Mouse (Mus musculus) c-Kit-positive CD71-negative TER-119-negative erythroid progenitor cells, embryonic 14.5 days (primary cell): ENCODE data around the gene Padi6.

Source experiments
- DNase-seq: peaks from one replicate; pipeline ENCODE4 v3.0.0-alpha.2; 2013; ENCODE audit warnings: low read depth

Gene Padi6

DNA sequence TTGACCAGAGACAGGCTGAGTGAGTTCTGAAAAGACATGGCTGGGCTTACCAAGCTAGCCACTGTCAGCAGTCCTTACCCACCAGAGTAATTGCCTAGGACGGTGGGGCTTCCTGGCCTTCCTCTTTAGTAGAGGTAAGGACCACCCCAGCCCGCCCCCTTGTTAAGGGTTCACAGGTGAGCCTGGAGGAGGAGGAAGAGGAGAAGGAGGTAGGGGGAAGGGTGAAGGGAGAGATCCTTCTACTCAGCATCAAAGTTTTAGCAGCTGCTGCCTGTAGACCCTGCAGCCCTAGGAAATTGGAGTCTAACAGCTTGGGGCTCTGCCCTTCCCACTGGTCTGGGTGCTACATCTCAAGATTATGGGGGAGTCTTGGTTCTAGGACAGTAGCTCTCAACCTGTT is at the start of gene Padi6:
TSS of gene Padi6 (minus strand) at position 101 of the 400 bp plus-strand sequence.
- no peak for DNase-seq

DNA sequence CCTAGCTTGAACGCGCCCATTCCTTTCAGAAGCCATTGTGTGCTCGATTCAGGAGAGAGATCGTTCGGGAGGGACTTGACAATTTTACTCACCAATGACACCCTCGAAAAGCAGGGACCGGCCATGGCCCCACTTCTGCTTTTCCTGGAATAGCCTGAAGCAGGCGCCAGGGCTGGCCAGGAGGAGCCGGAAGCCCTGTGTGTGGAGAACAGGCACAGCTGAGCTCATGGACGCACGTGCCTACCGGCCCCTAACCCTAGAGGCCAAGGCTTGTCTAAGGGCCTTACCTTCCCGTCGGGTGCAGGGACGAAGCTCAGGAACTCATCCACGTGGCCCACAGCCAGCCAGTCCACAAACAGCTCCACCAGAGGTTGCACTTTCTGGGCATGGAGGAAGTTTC is 48.6 kb upstream of the Padi6 start:
- DNase-seq, result no peak

DNA sequence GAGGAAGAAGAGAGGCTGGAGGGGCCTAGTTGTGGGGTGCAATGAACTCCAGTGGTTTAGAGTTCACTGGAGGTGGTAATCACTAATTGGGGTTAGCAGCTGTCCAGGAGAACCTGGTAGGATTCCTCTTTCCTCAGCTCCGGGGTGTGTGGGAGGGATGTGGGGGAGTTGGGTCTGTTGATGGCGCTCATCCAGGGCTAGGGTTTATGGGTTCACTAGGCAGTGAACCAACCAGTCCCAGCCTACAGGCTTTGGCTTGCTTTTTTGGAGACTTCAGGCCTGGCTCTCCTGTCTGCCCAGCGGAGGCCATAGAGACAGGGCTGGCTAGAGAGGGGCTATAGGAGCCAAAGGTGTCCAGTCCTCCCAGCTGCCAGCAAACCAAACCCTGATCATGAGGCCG is 47.5 kb upstream of the Padi6 start:
- DNase-seq, result no peak

DNA sequence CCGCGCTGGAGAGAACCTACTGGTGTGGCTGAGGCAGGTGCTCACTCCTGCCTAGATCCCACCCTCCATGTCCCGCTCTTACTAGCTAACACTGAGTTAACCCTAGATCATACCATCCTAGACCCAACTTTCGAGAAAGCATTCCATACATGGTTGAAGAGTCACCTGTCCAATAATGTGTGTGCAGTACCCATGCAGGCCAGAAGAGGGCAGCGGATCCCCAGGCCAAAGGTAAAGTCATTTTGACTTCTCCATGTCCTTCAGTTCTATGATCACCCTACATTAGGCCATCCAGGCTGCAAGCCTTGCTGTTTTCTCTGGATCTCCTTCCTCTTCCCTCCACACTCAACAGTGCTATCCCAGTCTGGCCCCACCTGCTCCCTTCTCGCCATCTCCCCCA is 46.5 kb upstream of the Padi6 start:
- peak; percentile 50 for DNase-seq

DNA sequence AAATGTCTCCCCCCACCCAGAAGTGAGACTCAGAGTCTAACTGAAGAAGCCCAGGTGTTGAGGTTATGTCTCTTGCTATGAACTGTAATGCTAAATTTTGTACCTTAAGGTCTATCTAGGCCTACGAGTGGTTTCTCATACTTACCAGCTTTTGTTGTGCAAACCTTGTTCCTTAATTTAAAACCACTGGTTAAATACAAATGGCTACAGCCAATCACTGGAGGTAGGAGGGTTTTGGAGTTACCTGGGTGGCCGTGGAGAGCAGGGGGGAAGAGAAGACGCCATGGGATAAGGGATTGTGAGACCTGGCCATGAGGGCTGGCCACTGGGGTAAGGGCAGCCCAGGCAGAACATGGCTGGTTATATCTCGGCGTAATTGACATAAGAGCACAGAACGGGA is 45.8 kb upstream of the Padi6 start:
- DNase-seq, result no peak

DNA sequence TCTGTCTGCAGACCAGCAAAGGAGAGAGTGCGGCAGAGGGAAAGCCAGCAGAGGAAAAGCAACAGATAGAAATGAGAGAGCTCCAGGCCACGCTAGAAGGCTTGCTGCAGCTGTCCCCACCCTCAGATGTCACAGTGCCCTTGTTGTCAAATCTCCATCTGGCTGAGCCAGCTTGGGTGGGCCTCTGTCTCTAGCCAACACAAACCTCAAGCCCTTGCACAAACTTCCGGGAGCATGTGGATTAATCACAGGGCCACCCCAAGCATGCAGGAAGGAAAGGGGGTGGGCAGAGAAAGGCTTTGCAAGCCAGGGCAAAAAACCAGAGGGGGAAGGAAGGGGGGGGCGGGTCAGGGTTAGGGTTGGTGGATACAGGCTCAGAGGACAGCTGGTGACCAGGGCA is 45.0 kb upstream of the Padi6 start:
- peak; percentile 50 for DNase-seq

DNA sequence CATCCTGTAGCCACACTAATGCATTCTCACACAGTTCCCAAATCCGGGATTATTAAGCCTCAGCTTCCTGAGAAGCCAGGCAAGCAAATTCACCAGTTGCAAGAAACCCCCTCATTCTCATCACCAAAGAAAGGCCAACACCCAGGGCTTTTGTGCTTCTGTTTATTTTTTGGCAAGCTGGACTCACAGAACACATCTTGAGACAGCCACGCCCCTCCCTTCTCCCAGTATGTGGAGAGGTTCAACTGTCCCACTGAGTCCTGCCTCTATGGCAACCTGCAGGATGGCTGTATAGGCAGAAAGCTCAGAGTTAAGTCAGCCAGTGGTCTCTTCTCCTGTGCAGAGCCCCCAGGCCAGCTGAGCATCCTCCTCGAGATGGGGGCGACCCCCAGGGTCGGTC is 42.8 kb upstream of the Padi6 start:
- no peak for DNase-seq

DNA sequence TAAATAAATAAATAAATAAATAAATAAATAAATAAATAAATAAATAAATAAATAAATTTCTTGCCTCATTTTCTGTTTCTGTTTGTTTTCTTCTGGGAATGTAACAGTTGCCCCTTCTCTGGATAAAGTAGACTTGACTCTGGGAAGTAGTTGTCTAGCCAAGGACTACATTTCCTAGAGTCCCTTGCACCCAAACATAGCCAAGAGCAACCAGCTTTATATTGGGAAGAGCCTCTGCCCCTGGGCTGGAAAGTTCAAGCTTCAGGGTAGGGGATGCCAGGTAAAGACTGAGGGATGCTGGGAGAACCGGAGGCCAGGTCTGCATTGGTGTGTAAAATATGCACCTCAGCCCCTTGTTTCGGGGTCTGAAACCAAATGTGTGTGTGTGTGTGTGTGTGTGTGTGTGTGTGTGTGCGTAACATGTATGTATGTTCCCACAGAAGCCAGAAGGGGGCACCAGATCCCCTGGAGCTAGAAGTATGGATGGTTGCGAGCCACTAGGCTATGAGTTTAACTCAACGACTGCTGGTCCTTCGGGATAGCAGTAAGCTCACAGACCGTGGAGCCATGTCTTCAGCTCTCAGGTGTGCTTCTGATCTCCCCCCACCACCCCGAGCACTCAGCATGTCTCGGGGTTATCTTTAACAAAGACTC is 42.0 kb upstream of the Padi6 start:
- no peak for DNase-seq

DNA sequence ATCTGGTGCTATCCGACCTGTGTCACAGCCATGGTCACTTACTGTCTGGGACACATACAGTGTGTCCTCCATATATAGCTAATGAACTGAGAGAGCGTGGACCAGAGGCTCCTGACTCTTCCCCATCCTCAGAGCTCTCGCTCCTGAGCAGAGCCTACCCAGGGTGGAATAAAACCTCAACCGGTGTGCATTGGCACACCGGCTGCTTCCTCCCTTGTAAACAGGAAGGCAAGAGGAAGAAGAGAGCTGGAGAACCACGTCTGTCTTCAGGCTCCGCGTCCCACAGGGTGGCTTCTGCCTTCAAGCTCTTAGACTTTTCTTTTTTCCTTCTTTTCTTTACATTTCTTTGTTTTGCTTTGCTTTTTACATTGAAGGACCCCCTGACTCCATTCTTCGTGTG is 40.4 kb upstream of the Padi6 start:
- DNase-seq, result no peak

DNA sequence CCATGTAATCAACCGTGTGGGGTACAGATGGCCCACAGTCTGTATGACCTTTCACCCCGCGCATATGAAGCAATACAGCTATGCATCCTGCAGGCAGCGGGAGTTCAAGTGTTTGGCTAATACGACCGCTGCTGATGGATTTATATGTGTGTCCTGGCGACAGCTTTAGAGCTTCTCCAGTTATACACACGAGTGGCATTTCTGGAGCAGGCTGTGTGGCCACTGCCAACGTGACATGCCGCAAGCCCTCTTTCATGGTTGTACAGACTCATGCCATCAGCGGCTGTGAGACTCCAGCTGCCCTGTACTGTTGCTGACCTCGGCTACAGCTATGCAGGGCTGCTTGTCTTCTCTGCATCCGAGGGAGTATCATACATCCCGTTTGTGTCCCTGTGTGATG is 38.1 kb upstream of the Padi6 start:
- no peak for DNase-seq

DNA sequence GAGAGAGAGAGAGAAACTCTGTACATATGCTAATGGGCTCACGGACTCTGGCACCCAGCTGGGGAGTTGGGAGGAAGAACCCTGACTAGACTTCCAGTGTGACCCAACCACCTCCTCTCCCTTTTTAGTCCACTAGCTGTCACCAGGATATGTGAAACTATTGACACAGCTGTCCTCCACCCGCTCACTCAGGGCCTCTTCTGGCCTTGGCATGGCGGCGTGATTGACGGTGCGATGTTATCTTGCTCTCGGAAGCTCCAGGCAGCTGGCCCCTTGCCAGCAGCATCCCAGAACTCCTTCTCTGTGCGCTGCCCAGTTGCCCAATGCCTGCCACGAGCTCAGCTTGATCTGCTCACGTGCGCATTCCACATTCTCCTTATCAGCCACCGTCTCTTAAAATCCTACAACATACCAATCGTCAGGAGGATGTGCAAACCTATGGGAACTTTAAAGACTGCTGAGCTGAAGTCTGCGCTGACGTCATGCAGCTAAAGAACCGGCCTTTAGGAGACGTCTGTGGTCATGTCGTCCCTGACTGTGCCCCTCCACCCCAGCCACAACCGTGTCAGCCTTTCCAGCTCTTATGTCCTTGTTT is 37.5 kb upstream of the Padi6 start:
- no peak for DNase-seq

DNA sequence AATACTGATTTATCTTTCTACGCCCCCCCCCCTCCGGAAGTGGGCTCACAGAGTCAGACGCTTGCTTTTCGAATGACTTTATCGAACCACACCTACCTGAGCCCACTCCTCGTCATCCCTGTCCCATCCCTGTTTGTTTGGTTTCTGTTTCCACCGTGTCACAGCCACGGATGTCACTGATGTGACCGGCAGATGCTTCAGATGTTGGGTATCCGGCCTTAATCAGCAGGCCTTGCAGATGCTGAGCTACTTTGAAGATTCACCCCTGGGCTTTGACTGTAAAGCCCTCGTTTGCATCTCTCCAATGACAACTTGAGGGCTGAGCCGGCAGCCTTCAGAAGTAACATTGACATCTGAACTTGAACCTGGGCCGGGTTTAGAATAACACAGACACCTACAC is 34.2 kb upstream of the Padi6 start:
- DNase-seq, result no peak

DNA sequence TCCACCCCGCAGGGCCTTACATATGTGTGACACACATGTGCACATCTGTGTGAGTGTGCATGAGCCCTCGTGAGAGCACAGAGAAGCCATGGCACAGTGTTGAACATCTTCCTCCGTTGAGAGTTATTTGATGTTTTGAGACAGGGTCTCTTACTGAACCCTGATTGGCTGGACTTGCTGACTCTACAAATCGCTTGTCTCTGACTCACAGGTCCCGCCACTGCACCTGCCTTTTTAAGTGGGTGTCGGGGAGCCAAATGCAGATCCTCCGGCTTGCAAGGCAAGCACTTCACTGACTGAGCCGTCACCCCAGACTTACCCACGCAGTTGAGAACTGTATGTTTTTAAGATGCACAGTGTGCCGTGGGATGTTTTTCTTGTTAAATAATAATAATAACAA is 33.4 kb upstream of the Padi6 start:
- DNase-seq, result no peak

DNA sequence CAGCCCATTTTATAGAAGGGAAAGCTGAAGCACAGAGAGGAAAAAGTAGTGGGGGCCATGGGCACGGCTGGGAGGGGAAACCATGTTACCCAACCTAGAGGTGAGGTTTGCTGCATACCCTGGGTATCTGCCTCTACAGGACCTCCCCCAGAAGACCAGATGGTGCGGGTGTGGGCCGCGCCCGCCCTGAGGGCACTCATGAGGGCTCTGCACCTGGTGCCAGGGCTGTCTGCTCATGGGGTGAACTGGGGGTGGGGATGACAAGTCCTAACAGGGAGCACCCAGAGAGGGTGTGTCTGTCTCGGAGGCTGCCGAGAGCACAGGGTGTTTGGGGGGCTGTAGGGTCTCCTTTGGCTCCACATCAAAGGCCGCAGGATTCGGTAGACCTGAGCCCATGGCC is 32.5 kb upstream of the Padi6 start:
- DNase-seq, result no peak

DNA sequence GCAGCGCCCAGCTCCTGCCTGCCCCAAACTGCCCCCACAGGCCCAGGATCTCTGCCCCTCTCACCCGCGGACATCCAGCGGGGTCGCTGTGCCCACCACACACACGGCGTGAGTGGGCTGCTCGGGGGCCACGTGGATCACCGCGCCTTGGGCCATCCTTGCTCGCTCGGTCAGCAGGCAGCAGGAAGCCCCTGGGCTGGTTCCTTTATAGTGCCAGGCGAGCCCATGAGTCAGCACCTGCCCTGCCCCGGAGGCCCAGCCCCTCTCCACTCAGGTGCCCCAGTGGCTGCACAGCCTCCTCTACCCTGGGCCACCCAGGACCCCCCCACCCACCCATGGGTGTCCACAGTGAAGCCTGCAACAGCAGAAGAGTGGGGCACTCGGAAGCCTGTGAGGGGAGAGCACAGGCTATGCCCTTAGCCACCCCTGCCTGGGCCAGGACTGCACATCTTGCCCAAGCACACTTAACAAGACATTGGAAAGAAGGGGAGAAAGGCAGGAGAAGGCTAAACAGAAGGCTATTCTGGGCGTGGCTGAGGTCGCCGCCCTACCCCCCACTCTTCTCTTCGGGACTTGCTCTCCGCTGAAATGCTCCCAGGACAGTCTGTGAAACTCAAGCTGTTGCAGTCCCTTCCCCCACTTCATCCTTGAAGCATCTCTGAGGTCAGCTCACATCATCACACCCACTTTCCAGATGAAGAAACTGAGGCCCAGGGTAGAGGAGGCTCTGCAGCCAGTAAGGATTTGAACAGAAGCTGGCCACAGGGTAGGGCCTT is 31.8 kb upstream of the Padi6 start, which contains the start of gene Padi4:
TSS of gene Padi4 (minus strand) at position 212 of the 776 bp plus-strand sequence.
- DNase-seq, result no peak

DNA sequence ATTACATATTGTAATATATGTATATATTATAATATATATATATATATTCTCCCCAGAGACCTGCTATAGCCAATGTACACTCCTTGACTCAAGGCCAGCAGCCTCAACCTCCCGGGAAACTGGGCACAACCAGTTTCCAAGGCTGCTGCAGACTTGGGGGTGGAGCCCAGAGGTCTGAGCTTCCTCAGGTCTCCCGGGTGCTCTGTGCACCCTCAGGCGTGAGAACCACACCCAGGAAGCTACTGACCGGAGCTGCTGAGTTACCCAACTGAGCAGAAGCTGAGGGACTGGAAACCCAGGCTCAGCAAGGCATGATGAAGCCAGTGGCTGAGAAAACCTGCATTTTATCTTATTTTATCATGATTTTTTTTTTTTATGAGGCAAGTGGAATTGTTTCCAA is 28.6 kb upstream of the Padi6 start:
- no peak for DNase-seq

DNA sequence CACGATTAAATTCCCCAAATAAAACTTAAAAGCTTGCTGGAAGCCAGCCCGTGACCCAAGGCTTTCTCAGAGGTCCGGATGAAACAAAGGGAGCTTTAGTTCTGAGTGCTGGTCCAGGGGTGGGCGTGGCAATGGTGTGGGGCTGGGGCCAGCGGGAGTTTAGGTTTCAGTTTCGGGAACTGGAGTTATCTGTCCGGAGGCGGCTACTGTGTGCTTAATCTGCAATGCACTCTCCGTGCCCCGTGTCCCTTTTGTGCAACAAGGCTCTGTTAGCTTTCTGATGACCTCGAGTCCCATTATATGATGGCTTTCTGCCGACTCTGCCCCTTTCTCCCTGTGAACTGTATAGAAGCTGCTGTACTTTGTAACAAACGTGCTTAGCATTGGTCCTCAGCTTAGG is 28.0 kb upstream of the Padi6 start:
- DNase-seq, result no peak

DNA sequence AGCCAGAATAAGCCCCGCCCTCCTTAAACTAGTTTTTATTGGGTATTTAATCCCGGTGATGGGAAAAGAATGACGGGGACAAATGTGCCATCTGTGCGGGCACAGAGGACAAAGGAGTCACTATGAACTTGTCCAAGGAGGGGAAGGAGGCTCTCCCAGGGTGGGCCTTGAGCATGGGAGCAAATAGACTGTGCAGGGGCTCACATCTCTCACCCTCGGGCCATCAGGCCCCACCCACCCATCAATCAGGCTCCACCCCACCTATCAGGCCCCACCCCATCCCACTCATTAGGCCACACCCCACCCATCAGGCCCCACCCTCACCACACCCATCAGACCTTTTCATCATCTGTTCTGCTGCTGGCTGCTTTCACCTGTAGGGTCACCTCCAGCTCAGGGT is 26.5 kb upstream of the Padi6 start:
- DNase-seq, result no peak

DNA sequence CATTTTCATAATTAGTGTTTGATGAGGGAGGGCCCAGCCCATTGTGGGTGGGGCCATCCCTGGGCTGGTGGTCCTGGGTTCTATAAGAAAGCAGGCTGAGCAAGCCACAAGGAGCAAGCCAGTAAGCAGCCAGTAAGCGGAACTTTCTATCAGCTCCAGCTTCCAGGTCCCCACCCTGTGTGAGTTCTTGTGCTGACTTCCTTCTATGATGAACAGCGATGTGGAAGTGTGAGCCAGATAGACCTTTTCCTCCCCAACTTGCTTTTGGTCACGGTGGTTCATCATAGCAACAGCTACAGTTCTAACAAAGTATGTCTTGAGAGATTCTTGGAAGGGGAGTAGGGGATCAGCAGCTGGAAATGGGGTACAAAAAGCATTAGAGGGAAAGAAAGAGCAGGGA is 23.5 kb upstream of the Padi6 start:
- no peak for DNase-seq

DNA sequence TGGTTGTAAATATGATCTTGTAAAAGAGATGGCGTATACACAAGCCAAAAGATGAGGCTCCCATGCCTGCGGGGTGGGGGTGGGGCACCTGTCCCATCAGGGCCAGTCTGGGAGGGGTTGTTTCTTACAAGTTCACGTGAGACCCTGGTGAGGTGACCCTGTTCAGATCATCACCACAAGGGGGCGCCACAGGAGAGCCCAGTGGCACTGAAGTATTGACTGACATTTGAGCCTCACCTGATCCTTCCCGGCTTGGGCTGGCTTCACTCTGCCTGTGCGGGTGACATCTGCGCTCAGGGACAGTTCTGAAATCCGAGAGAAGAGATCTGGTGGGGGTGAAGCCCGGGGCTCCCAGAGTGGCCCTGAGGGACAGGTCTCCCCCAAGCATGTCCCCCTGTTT is 20.7 kb upstream of the Padi6 start:
- DNase-seq, result peak; percentile 67

DNA sequence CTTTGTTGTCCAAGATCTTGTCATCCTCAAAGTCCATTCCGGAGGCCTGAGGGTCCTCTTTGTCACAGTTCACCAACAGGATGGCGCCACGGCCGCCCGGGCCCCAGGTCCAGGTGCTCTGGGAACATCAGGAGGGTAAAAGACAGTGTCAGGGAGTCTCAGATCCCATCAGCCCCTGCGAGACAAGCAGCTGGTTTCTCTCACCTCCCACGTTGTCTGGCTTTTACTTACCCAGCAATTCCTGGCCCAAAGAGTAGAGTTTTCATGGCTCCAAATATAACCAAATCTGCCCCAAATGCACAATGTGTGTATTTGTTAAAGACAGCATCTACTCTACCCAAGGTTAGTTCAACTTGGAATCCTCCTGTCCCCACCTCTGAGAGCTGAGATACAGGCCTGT is 19.2 kb upstream of the Padi6 start:
- no peak for DNase-seq

DNA sequence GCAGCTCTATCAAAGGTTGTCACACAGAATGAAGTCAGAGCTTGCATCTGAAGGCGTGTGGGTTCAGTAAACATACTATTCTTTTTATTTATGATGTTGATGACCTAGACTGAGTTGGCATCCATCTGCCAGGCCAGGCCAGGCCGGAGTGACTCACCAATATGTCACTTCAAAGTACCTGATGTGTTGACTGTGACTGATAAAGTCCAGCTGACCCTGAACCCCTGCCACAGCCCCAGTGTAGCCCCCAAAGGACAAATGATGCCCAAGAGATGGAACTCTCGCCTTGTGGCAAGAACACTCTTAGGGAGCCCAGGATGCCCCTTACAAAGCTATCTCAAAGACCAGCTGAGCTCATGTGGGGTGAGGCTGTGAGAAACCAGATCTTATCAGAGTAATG is 13.4 kb upstream of the Padi6 start:
- DNase-seq, result no peak

DNA sequence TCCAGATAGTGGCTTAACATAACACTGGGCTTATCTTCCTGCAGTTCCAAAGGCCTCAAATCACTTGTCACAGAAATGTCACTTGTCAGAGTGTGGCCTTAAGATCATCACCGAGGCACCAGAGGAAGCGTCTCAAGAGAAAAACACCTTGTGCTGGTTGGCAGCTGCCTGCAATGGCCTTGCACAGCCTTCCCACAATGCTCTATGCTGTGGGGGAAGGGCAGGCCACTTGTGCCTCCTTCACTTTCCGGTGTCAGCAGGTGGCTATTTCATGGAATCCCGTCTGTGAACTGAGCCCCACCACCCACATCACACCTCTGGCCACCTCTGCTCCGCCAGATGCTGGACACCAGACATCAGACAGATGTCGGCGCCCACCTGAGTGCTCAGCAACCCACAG is 10.9 kb upstream of the Padi6 start:
- no peak for DNase-seq

DNA sequence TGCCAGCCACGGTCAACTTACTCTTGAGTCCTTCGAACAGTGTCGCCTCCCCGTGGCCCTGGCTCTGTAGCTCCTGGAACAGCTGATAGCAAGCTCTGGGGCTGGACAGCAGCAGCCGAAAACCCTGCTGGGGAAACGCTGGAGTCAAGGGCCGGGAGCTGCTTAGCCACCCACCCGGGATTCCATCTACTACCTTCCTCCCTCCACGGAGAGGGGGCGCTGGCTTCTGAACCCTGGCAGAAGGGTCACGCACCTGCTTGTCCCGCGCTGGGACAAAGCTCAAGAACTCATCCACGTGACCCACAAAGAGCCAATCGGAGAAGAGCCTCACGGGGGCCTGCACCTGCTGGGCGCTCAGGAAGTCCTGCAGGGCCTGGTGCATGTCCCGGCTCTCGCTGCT is 7.9 kb upstream of the Padi6 start:
- DNase-seq, result no peak
